Mouse (Mus musculus) limb, embryonic 13.5 days (tissue): Measurements from ENCODE around the gene Fam131b. TPM values are rescaled to one million over a fixed set of nuclear protein-coding genes. Genes with fewer than 3 reads are reported as not detected.

Experiments used
- ATAC-seq: fragments of 200-750 bp; cut with Nextera tagmentation; 2 replicates; pipeline ENCODE4 v1.8.0; 2017; ENCODE audit warnings: low read depth, moderate number of reproducible peaks, moderate TSS enrichment; ENCODE audit not compliant: low FRiP score
- H3K27ac ChIP-seq: fragments of 300-500 bp; sonication (generic); 2 replicates; pipeline ENCODE4 v1.5.1; 2015; ENCODE audit warnings: inconsistent platforms, mild to moderate bottlenecking, moderate library complexity
- H3K27me3 ChIP-seq: fragments of 300-500 bp; sonication (generic); 2 replicates; pipeline ENCODE4 v1.6.1; 2015; ENCODE audit warnings: mild to moderate bottlenecking, inconsistent platforms
- H3K36me3 ChIP-seq: fragments of 300-500 bp; sonication (generic); 2 replicates; pipeline ENCODE4 v1.6.1; 2015; ENCODE audit warnings: inconsistent platforms, mild to moderate bottlenecking, moderate library complexity
- H3K4me1 ChIP-seq: fragments of 300-500 bp; sonication (generic); 2 replicates; pipeline ENCODE4 v1.6.1; 2015; ENCODE audit warnings: inconsistent platforms
- H3K4me2 ChIP-seq: fragments of 300-500 bp; sonication (generic); replicated peaks from 2 replicates; pipeline ENCODE4 v1.6.1; 2015; ENCODE audit warnings: inconsistent platforms, mild to moderate bottlenecking, moderate library complexity
- H3K4me3 ChIP-seq: fragments of 300-500 bp; sonication (generic); 2 replicates; pipeline ENCODE4 v1.5.1; 2015; ENCODE audit warnings: moderate library complexity, mild to moderate bottlenecking, inconsistent platforms
- H3K9ac ChIP-seq: fragments of 300-500 bp; sonication (generic); 2 replicates; pipeline ENCODE4 v1.6.1; 2015; ENCODE audit warnings: mild to moderate bottlenecking, inconsistent platforms
- H3K9me3 ChIP-seq: fragments of 300-500 bp; sonication (generic); 2 replicates; pipeline ENCODE4 v1.6.1; 2016; ENCODE audit warnings: inconsistent platforms
- WGBS: fragments of 180-500 bp; shearing (Covaris S2); methylation state at CpG from one replicate; pipeline ENCODE4 v1.1.7; 2015; 5-methylcytosine and 5-hydroxymethylcytosine counted together
- polyA plus RNA-seq: library from polyadenylated mRNA; unstranded; fragments of >200 nt; fragmentation: Nextera tagmentation; extraction: Ambion mirVana; gene quantifications from 2 replicates; pipeline ENCODE4 v1.2.1, GENCODE M21; 2015

Fam131b gene
- polyA plus RNA-seq, 1 experiment from 2014 or later: 0.56 TPM

DNA sequence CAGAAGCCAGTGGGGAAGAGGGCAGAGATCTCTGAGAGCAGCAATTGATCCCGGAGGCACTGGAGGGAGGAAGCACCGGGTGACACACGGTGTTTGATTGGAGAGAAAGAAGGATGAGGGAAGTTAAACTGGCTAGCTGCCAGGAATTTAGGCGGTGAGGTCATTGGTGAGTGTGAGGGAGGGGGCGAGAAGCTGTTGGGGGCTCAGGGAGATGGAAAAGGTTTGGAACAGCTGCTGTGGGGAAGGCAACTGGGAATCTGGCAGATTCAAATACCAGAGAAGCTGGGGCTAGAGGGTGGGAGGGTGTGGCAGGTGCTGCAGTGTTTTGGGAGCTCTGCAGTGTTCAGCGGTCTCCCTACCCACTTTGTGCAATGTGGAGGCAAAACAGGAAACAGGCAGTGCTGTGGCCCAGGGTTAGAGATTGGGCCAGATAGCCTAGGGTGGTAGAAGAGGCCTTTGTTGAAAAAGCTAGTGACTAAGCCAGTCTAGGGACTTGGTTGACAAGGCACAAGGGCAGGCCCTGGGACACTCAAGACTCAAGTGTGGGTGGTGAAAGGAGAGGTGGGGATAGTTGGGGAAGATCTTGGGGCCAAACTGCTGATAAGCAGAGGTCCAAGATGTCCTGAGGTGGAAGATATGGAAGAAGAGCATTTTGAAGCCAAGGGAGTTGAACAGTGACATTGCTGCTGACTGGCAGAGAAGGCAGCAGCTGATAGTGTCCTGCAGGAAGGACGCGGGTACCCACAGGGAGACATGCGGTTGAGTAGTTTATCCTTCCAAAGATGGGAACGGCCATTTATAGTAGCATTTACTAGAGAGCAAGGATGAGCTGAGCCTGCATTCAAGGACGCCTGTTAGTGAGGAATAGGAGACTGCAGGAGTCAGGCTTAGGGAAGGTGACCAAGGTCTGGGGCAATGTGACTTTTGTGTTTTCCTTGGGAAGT lies 29.9 kb upstream of the Fam131b start:
- Histone ChIP-seq H3K9me3 (no peaks in the 10 kb centered on the region), H3K4me1 (peaks cover 50% of the 10 kb centered on the region), H3K36me3 (peaks cover 73% of the 10 kb centered on the region), H3K4me3 (peak overlapping the region; percentile 14), H3K9ac (no peak overlapping the region), H3K27ac (0 out of 2 replicates have a peak overlapping the region, but pooled peaks have one; percentile 33), H3K4me2 (peak overlapping the region; percentile 88), H3K27me3 (no peaks in the 10 kb centered on the region)
- peak; percentile 8; the same call in 1 of the 2 replicates for ATAC-seq
- 56% methylated on average over 11 of the region's 11 CpGs for WGBS

DNA sequence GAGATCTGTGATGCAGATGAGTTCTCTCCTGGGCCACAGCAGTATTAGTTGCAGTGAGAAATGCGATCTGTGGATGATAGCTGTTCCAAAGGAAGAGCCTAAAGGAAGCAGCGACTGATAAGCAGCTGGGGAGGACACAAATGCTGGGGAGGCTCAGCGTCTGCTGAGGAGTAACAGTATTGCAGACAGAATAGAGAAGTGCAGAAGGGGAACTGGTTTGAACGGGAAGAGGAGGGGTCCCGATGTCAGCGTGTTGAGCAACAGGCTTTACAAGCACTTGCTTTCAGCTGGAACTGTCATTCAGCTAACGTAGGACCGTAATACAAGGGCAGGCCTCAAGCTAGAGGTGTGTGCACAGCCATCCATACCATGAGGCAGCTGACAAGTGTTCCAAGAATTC lies 28.7 kb upstream of the Fam131b start:
- 71% methylated on average over 8 of the region's 8 CpGs for whole genome bisulfite sequencing
- H3K4me2 ChIP-seq: peak overlapping the region; percentile 88

DNA sequence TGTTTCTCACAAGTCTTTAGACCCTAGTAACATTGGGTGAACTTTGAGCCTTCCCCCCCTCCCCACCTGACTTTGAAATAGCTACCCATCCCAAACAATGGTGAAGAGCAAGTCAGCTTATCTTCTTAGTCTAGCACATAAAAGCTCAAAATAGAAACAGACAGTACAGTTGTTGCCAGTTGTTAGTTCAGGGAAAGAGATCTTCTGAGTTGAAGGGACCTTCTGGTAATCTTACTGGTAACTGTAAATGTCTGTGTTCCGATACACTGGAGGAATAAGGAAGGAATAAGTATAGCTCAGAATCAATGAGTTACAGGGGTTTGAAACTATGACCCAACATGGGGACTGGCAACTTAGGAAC lies 28.0 kb upstream of the Fam131b start:
- Histone ChIP-seq H3K9me3 (no peaks in the 10 kb centered on the region), H3K4me1 (peaks cover 53% of the 10 kb centered on the region), H3K27me3 (no peaks in the 10 kb centered on the region), H3K9ac (no peak overlapping the region; the same call in 1 of the 2 replicates), H3K27ac (no peak overlapping the region; the same call in 1 of the 2 replicates), H3K4me3 (peak overlapping the region; percentile 80; the same call in 1 of the 2 replicates), H3K4me2 (peak overlapping the region; percentile 88), H3K36me3 (peaks cover 54% of the 10 kb centered on the region)
- ATAC-seq: no peak
- 95% methylated on average over 1 of the region's 1 CpGs for WGBS

More for the DNA sequence above, 28.7 kb upstream of the Fam131b start:
- Histone ChIP-seq H3K9ac (peak overlapping the region; percentile 26; the same call in 1 of the 2 replicates), H3K4me1 (peaks cover 51% of the 10 kb centered on the region), H3K27ac (no peak overlapping the region; the same call in 1 of the 2 replicates), H3K4me3 (peak overlapping the region; percentile 0; the same call in 1 of the 2 replicates), H3K36me3 (peaks cover 61% of the 10 kb centered on the region), H3K27me3 (no peaks in the 10 kb centered on the region), H3K9me3 (no peaks in the 10 kb centered on the region)
- no peak for ATAC-seq

DNA sequence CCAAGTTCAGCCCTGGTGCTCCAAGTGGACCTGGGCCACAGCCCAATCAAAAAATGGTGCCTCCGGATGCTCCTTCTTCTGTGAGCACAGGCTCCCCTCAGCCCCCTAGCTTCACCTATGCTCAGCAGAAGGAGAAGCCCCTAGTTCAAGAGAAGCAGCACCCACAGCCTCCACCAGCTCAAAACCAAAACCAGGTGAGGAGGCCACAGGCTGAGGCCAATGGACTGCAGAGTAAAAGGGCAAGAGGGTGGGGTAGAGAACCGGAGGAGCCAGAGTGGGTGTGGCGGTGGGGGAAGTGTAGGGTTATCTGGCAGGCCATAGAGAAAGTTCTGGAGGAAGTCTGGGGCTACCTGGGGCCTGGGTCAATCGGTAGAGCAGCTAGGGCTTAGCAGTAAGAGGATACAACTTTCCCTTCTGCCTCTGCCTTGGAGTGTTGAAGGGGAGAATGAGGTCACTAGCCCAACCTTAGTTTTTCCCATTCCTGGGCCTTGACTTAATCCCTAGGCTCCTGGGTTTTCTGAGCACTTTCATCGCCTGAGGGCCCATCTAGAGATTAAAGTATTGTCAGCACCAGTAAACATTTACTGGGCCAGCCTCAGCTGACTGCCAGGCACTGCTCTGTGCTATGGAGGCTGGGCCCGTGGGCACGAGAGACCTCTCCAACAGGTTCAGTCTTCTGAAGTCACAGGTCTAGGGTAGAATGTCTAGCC lies 27.5 kb upstream of the Fam131b start:
- no peak for ATAC-seq
- peak overlapping the region; percentile 80 for H3K4me3 ChIP-seq
- H3K27me3 ChIP-seq: no peaks in the 10 kb centered on the region
- no peak overlapping the region; the same call in 1 of the 2 replicates for H3K9ac ChIP-seq
- peaks cover 53% of the 10 kb centered on the region for H3K4me1 ChIP-seq
- 78% methylated on average over 7 of the region's 7 CpGs for WGBS
- peaks cover 49% of the 10 kb centered on the region for H3K36me3 ChIP-seq
- peak overlapping the region; percentile 88 for H3K4me2 ChIP-seq
- no peak overlapping the region for H3K27ac ChIP-seq
- H3K9me3 ChIP-seq: no peaks in the 10 kb centered on the region

DNA sequence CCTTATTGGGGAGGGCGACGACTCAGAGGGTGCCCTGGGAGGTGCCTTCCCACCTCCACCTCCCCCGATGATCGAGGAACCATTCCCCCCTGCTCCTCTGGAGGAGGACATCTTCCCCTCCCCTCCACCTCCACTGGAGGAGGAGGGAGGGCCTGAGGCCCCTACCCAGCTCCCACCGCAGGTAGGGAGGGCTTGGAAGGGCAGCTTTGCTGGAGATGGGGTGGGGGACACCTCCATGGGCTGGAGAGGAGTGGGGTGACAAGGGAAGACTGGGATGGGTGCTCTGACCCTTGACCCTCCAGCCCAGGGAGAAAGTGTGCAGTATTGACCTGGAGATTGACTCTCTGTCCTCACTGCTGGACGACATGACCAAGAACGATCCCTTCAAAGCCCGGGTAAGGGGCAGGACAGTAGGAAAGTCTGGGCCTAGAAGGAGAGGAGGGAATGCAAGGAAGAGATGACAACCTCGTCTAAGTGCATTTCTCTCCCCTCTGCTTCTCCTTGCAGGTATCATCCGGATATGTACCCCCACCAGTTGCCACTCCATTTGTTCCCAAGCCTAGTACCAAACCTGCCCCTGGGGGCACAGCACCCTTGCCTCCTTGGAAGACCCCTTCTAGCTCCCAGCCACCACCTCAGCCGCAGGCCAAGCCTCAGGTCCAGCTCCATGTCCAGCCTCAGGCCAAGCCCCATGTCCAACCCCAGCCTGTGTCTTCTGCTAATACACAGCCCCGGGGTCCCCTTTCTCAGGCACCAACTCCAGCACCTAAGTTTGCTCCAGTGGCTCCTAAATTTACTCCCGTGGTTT lies 26.7 kb upstream of the Fam131b start:
- Histone ChIP-seq H3K4me2 (peak overlapping the region; percentile 88), H3K27ac (peak overlapping the region; percentile 96; the same call in 1 of the 2 replicates), H3K4me1 (peaks cover 53% of the 10 kb centered on the region), H3K27me3 (no peaks in the 10 kb centered on the region), H3K9me3 (no peaks in the 10 kb centered on the region), H3K36me3 (peaks cover 41% of the 10 kb centered on the region), H3K9ac (peak overlapping the region; percentile 89), H3K4me3 (peak overlapping the region; percentile 80)
- WGBS: 38% methylated on average over 13 of the region's 13 CpGs
- ATAC-seq: no peak

DNA sequence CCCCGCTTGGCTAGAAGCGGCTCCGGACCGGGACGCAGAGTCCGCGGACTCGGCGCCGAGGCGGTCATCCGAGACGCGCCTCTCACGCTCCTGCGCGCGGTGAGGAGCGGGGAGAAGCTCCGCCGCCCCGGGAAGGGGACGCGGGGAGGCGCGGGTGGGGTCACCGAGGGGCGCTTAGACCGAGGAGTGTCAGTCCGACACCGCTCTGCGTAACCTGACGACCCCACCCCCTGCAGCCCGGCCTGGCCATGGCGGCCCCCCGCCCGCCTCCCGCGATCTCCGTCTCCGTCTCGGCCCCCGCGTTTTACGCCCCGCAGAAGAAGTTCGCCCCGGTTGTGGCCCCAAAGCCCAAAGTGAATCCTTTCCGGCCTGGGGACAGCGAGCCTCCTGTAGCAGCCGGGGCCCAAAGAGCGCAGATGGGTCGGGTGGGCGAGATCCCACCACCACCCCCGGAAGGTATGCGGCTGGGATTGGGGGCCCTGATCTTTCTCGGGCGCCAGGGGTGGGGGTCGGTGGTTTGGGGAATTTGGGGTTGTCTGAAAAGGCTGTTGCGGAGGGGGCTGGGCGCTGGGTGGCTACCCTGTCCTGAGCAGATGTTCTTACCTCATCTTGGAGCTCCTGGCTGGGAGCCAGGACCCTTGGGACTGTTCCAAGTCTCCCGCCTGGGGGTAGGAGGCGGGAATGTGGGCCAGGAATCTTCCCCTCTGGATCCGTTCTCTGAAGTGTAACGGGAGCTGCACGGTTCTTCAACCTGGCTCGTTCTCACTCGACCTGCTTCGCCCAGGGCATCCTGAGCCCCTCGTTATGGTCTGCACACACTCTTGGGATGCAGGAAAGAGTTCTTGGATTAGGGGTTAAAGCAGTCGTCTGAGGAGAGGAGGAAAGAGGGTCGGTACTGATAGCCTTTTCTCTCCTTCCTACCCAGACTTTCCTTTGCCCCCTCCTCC lies 25.9 kb upstream of the Fam131b start:
- Histone ChIP-seq H3K27me3 (no peaks in the 10 kb centered on the region), H3K4me2 (peak overlapping the region; percentile 88), H3K9me3 (no peaks in the 10 kb centered on the region), H3K9ac (peak overlapping the region; percentile 89), H3K27ac (peak overlapping the region; percentile 96), H3K36me3 (peaks cover 33% of the 10 kb centered on the region), H3K4me1 (peaks cover 53% of the 10 kb centered on the region), H3K4me3 (peak overlapping the region; percentile 80)
- WGBS: under 1% methylated on average over 52 of the region's 72 CpGs
- ATAC-seq: peak; percentile 38

DNA sequence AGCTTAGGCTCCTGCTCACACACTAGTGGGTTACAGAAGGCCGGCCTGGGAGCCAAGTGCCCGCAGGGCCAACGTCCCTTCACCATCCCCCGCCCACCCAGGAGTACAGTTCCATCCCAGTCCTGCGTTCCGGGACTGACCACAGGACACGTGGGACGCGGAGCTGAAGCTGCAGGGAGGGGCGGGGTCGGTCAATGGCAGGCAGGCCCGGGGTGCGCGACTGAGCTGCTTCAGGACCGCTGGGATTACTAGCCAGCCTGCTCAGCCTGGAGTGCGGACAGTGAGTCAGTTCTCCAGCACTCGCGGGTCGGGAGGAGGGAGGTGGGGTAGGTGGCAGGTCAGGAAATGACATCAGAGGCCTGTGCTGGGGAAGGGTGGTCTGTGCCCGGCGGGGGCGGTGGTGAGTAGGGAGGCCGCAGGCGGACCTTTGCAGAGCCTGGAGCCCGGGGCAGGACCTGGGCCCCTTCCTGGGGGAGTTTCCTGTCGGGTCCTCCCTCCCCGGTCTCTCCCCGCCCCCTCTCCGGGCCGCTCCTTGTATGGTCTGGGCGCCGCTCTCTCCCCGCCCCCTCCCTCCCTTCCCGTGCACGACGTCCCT lies 25.1 kb upstream of the Fam131b start, which contains the start of gene Zyx:
TSS of gene Zyx (plus strand) at position 205 of the 595 bp plus-strand sequence.
- WGBS: under 1% methylated on average over 19 of the region's 36 CpGs
- Histone ChIP-seq H3K36me3 (peaks cover 25% of the 10 kb centered on the region), H3K9me3 (no peaks in the 10 kb centered on the region), H3K4me3 (peak within 1 kb of the TSS; percentile 80), H3K4me2 (peak within 1 kb of the TSS; percentile 88), H3K27me3 (no peaks in the 10 kb centered on the region), H3K27ac (peak within 1 kb of the TSS; percentile 96), H3K4me1 (peaks cover 46% of the 10 kb centered on the region), H3K9ac (peak within 1 kb of the TSS; percentile 89)
- ATAC-seq: peak; percentile 92

DNA sequence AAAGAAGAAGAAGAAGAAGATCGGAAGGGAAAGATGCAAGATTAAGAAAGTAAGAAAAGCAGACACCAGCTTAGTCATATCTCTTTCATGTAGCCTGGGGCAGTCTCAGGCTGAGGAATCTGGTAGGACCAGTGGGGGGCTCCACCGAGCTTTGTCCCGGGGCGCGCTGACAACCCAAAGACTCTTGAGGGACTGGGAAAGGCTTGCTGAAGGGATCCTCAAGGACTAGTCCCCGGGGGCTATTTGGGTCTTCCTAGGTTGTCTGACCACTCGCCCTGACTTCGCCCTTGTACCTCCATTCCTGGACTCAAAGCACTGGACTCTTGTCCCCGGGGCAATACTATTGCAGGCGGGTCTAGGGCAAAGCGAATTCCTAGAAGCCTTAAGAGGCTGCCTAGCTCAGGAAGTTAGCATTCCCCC lies 24.6 kb upstream of the Fam131b start:
- Histone ChIP-seq H3K27me3 (no peaks in the 10 kb centered on the region), H3K4me2 (peak overlapping the region; percentile 88), H3K9me3 (no peaks in the 10 kb centered on the region), H3K36me3 (peaks cover 22% of the 10 kb centered on the region), H3K4me3 (peak overlapping the region; percentile 80), H3K4me1 (peaks cover 41% of the 10 kb centered on the region), H3K27ac (peak overlapping the region; percentile 96), H3K9ac (peak overlapping the region; percentile 89)
- under 1% methylated on average over 11 of the region's 11 CpGs for WGBS
- peak; percentile 17; the same call in 1 of the 2 replicates for ATAC-seq

DNA sequence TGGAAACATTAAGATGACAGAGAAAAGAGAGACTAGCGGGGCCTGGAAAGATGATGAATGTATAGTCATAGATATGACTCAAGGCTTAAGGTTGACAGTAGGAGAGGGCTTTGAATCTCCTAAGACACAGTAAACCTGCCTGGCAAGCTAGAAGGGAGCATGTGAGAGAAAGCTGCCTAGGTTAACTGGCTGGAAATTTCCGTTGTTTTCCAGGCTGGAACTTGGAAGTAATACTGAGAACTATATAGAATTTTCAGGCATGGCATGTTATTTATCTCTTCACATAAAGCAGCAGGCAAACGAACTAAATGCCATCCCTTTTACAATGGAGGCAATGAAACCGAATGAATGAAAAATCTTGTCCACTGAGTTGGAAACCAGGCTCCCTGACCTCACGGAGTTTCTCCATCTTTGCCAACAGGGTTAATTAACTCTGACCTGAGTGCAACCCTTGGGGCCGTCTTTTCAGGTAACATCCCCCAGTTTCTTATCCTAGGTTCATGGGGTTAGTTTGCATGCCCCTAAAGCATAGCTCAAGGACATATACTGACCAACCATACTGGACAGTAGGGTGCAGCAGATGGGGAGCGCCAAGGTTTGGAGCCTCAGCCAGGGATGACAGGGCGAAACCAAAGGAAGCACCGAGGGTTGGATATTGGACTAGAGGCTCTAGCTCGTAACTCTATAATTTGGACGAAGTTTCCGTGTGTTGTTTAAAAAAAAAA lies 24.0 kb upstream of the Fam131b start:
- H3K4me3 ChIP-seq: peak overlapping the region; percentile 80
- 35% methylated on average over 12 of the region's 12 CpGs for WGBS
- H3K36me3 ChIP-seq: peaks cover 22% of the 10 kb centered on the region

DNA sequence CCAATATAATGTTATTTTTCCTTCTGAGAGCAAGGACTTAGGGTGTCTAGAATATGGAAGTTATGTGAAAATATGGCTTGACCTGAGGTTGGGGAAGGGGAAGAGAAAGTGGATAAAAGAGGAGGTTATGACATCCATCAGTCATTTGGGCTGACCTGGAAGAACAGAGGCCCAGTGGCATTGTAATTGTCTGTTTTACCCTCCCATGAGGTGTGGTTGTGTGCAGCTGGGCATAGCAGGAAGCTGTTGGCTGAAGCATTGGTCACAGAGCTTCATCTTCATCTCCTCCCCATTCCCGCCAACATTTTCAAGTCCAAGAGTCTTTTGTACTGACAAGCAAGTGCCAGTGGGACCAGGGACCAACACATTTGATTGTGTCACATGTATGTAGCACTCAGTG lies 19.8 kb upstream of the Fam131b start:
- no peaks in the 10 kb centered on the region for H3K27me3 ChIP-seq
- peaks cover 8% of the 10 kb centered on the region; the same call in 1 of the 2 replicates for H3K4me1 ChIP-seq
- WGBS: 80% methylated on average over 1 of the region's 1 CpGs
- H3K27ac ChIP-seq: no peak overlapping the region
- no peaks in the 10 kb centered on the region for H3K36me3 ChIP-seq
- H3K9me3 ChIP-seq: no peaks in the 10 kb centered on the region
- H3K4me3 ChIP-seq: no peak overlapping the region
- H3K4me2 ChIP-seq: no peak overlapping the region
- no peak overlapping the region for H3K9ac ChIP-seq
- no peak for ATAC-seq

More for the DNA sequence above, 24.0 kb upstream of the Fam131b start:
- Histone ChIP-seq H3K27ac (no peak overlapping the region), H3K4me2 (peak overlapping the region; percentile 88), H3K27me3 (no peaks in the 10 kb centered on the region), H3K4me1 (peaks cover 35% of the 10 kb centered on the region), H3K9me3 (no peaks in the 10 kb centered on the region), H3K9ac (no peak overlapping the region)
- ATAC-seq: no peak
